Mouse (Mus musculus) thymus, postnatal 0 days (tissue): Measurements from ENCODE around the gene Riox1. TPM values are rescaled to one million over a fixed set of nuclear protein-coding genes. Genes with fewer than 3 reads are reported as not detected.
"Not testable (repeated sequence)": the region's sequence is repeated elsewhere in the genome, so short reads cannot be mapped to it uniquely, and the experiment has no call there.

Source experiments
- DNase-seq: peaks from one replicate; pipeline ENCODE4 v3.0.0-alpha.2; 2015; ENCODE audit warnings: low spot score
- polyA plus RNA-seq: library from polyadenylated mRNA; unstranded; fragments of >200 nt; fragmentation: Nextera tagmentation; extraction: Ambion mirVana; gene quantifications from 2 replicates; pipeline ENCODE4 v1.2.1, GENCODE M21; 2015

Gene Riox1
- polyA plus RNA-seq, 1 experiment from 2014 or later = 21.3 TPM

- DNase-seq = no peak
These were observed 1.4 kb upstream of the Riox1 start for GRCm38 (mm10) chr12:83949043-83949442.

- DNase-seq = no peak
These were observed 474 bp upstream of the Riox1 start for GRCm38 (mm10) chr12:83949776-83950492.

GRCm38 (mm10) chr12:83950840-83951701 is 663 bp downstream of the Riox1 start:
- peak; percentile 48 for DNase-seq

- no peak for DNase-seq
These were observed 1.5 kb downstream of the Riox1 start for GRCm38 (mm10) chr12:83951711-83952575.

- no peak for DNase-seq
These were observed 7.9 kb downstream of the Riox1 start for GRCm38 (mm10) chr12:83958278-83958677.

GRCm38 (mm10) chr12:83965235-83965634 is 14.8 kb downstream of the Riox1 start:
- DNase-seq = no peak

GRCm38 (mm10) chr12:83972117-83972516 is 21.7 kb downstream of the Riox1 start:
- peak; percentile 62 for DNase-seq

GRCm38 (mm10) chr12:83978862-83979261 is 28.5 kb downstream of the Riox1 start:
- no peak for DNase-seq

GRCm38 (mm10) chr12:83981615-83982014 is 31.2 kb downstream of the Riox1 start:
- no peak for DNase-seq

- no peak for DNase-seq
These were observed 34.3 kb downstream of the Riox1 start, which contains the start of gene Heatr4 for GRCm38 (mm10) chr12:83984752-83985151. TSS of gene Heatr4 (minus strand) at chr12:83984852.

GRCm38 (mm10) chr12:83987242-83987582 is 36.8 kb downstream of the Riox1 start:
- DNase-seq = no peak

- peak; percentile 90 for DNase-seq
These were observed 37.4 kb downstream of the Riox1 start, which contains the start of gene Acot2 for GRCm38 (mm10) chr12:83987583-83988441. TSS of gene Acot2 (plus strand) at chr12:83987861.

GRCm38 (mm10) chr12:83988483-83988882 is 38.1 kb downstream of the Riox1 start:
- no peak for DNase-seq

- DNase-seq = no peak
These were observed 39.0 kb downstream of the Riox1 start for GRCm38 (mm10) chr12:83989378-83989777.

- DNase-seq = no peak
These were observed 46.8 kb downstream of the Riox1 start for GRCm38 (mm10) chr12:83997221-83997620.

- DNase-seq = no peak
These were observed 48.1 kb downstream of the Riox1 start for GRCm38 (mm10) chr12:83998341-83999107.

- not testable (repeated sequence) for DNase-seq
These were observed 48.8 kb downstream of the Riox1 start for GRCm38 (mm10) chr12:83999237-83999636.

- DNase-seq = no peak
These were observed 50.0 kb downstream of the Riox1 start for GRCm38 (mm10) chr12:84000418-84000817.
